Comparison of ENCODE assay signal across 9 mouse cellular contexts in the genomic region with DNA sequence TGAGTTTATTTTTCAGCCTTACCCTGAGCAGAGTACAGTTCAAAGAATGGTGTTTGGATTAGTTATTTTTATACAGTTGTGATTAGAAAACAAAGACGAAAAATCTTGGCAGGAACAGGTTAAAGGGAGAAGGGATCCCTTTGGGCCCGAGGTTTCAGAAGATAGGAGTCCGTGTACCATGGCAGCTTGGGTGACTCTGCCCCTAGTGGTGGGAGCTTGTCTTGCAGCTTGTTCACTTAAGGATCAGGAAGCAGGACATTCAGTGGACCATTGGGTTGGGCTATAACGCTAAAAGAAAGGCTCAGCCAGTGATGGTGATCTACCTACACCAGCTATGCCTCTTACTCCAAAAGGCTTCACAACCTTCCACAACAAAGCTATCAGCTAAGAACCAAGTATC. TPM values are rescaled to one million over a fixed set of nuclear protein-coding genes. Genes with fewer than 3 reads are reported as not detected.
DNase-seq lines count a peak whose midpoint lies in the region; ATAC-seq and TF ChIP-seq lines count a peak whose summit lies in the region.
"Had no signal": no experiment of that assay in that cellular context is flagged by ENCODE, and none has a peak within 500 bp of the region (broad histone marks: within the 10 kb centered on the region; RNA-seq: fewer than 3 reads in every experiment).

No protein-coding gene starts in this region.

- in situ Hi-C loops in CH12.LX (cut with MboI; ENCODE audit: low pct_ligation_motif_present, low pct_unique_long_range_greater_than_20kb, low sequenced_read_pairs): no loop called here
- in situ Hi-C loops in Patski (cut with MboI; ENCODE audit: low pct_unique_long_range_greater_than_20kb): no loop called here

- no peak overlapping the region for H3K9ac ChIP-seq in CH12.LX (ENCODE audit: insufficient read depth, low read depth)
- no peak overlapping the region for H3K9ac ChIP-seq in lung, postnatal 0 days (replicated peaks; ENCODE audit: low read depth)
- H3K9ac ChIP-seq: heart, embryonic 15.5 days had no signal

- H3K9me3 ChIP-seq in CH12.LX (replicated peaks; ENCODE audit: low read length): peaks cover 84% of the 10 kb centered on the region
- H3K9me3 ChIP-seq in lung, postnatal 0 days (ENCODE audit: low read length): no peaks in the 10 kb centered on the region
- H3K9me3 ChIP-seq: heart, embryonic 15.5 days had no signal

- no peaks in the 10 kb centered on the region for H3K79me2 ChIP-seq in CH12.LX (replicated peaks; ENCODE audit: control insufficient read depth, extremely low read depth, insufficient read depth, poor library complexity, severe bottlenecking)

- no peak for TF ChIP-seq EP300 in CH12.LX (IDR thresholded peaks at IDR 0.05; ENCODE audit: low read length)
- TF ChIP-seq EP300 in lung, postnatal 0 days (IDR thresholded peaks at IDR 0.05): no peak

- intact Hi-C loops in gastrocnemius, adult 2 months (cut with DNase I): loop anchor here (10.0 kb wide), 1 partner anchor 340 kb away; no protein-coding TSS in a partner anchor

- peak in 1 of 2 experiments; percentile 7; a peak in 1 of 4 replicates for TF ChIP-seq CTCF in CH12.LX (conservative IDR thresholded peaks at IDR 0.05 in 1 of 2, IDR thresholded peaks at IDR 0.05 in 1 of 2; ENCODE audit: low read depth in 2 of 2, low read length in 2 of 2)
- TF ChIP-seq CTCF in Patski (IDR thresholded peaks at IDR 0.05): peak; percentile 91
- TF ChIP-seq CTCF in gastrocnemius, adult 2 months (IDR thresholded peaks at IDR 0.05): peak; percentile 91
- TF ChIP-seq CTCF in lung, postnatal 0 days (IDR thresholded peaks at IDR 0.05): peak; percentile 92

- no peak for TF ChIP-seq POLR2A in CH12.LX (IDR thresholded peaks at IDR 0.05; ENCODE audit: low read depth, low read length)

- peak; percentile 49 for ATAC-seq in Patski
- ATAC-seq in lung, postnatal 0 days: peak; percentile 44; the same call in 1 of the 2 replicates

- TF ChIP-seq RAD21 in CH12.LX (IDR thresholded peaks at IDR 0.05; ENCODE audit: low read depth, low read length): no peak; the same call in 1 of the 2 replicates

- no peak overlapping the region for H3K4me3 ChIP-seq in CH12.LX (replicated peaks in 1 of 3; ENCODE audit: low read depth in 2 of 3, low read length in 2 of 3, poor library complexity in 1 of 3)
- H3K4me3 ChIP-seq in gastrocnemius, adult 2 months: no peak overlapping the region
- H3K4me3 ChIP-seq in lung, postnatal 0 days (ENCODE audit: low read depth, low read length): no peak overlapping the region
- H3K4me3 ChIP-seq: heart, embryonic 15.5 days had no signal

- CTCF ChIA-PET in Patski (lab: Charles Lee): interaction anchor here (1.0 to 3.4 kb wide), 4 partner anchors 10 to 163 kb away, joined by 3 to 12 read pairs (median 8); a partner anchor contains a TSS

- WGBS in lung, postnatal 0 days: 3% methylated on average over 4 of the region's 4 CpGs

- no peaks in the 10 kb centered on the region for H3K27me3 ChIP-seq in CH12.LX (replicated peaks)
- H3K27me3 ChIP-seq in Patski: no peaks in the 10 kb centered on the region
- H3K27me3 ChIP-seq in lung, postnatal 0 days (replicated peaks; ENCODE audit: insufficient read depth, low read length): no peaks in the 10 kb centered on the region
- H3K27me3 ChIP-seq: heart, embryonic 15.5 days had no signal

- H3K36me3 ChIP-seq in CH12.LX (replicated peaks in 1 of 2; ENCODE audit: control insufficient read depth in 1 of 2, insufficient read depth in 1 of 2, low read length in 1 of 2): no peaks in the 10 kb centered on the region
- H3K36me3 ChIP-seq in lung, postnatal 0 days (ENCODE audit: insufficient read depth, low read length): no peaks in the 10 kb centered on the region
- H3K36me3 ChIP-seq: heart, embryonic 15.5 days had no signal

- no peak overlapping the region for H3K27ac ChIP-seq in CH12.LX (ENCODE audit: insufficient read depth, low read depth)
- H3K27ac ChIP-seq in gastrocnemius, adult 2 months: no peak overlapping the region
- no peak overlapping the region for H3K27ac ChIP-seq in lung, postnatal 0 days (ENCODE audit: low read length)
- H3K27ac ChIP-seq: heart, embryonic 15.5 days had no signal

- dilution Hi-C loops in CH12.LX (cut with MboI; ENCODE audit: extremely low pct_ligation_motif_present, extremely low pct_unique_long_range_greater_than_20kb, low sequenced_read_pairs): no loop called here

- POLR2A ChIA-PET in Patski (lab: Charles Lee): interaction anchor here (0.6 kb wide), 1 partner anchor 1019 kb away, joined by 3 read pairs; no protein-coding TSS in a partner anchor

- DNase-seq in CH12.LX (ENCODE audit: extremely low read depth) (peak; percentile 1), Patski (ENCODE audit: low read depth, low spot score) (no peak)
- DNase-seq in cerebellum, adult 9-11 months: peak; percentile 28
- DNase-seq in gastrocnemius, adult 2 months: peak; percentile 81
- DNase-seq in layer of hippocampus, adult 11-12 months (ENCODE audit: low spot score): peak; percentile 84
- DNase-seq in lung, postnatal 0 days (ENCODE audit: low spot score): peak; percentile 62
- peak; percentile 87 for DNase-seq in right cerebral cortex, postnatal 4 days
- no peak for DNase-seq in spleen, adult 12 weeks (ENCODE audit: low spot score)

- H3K4me1 ChIP-seq in CH12.LX (ENCODE audit: control insufficient read depth in 1 of 2, insufficient read depth in 2 of 2): no peaks in the 10 kb centered on the region
- no peaks in the 10 kb centered on the region for H3K4me1 ChIP-seq in lung, postnatal 0 days (ENCODE audit: insufficient read depth, low read depth, low read length)

- H3K4me2 ChIP-seq in CH12.LX (ENCODE audit: insufficient read depth, low read depth, poor library complexity, severe bottlenecking): no peak overlapping the region
- no peak overlapping the region for H3K4me2 ChIP-seq in lung, postnatal 0 days (replicated peaks; ENCODE audit: low read depth, low read length)
- H3K4me2 ChIP-seq: heart, embryonic 15.5 days had no signal

TF ChIP-seq in CH12.LX, 34 proteins besides CTCF, POLR2A, EP300 and RAD21:
- TF ChIP-seq UBTF (IDR thresholded peaks at IDR 0.05; ENCODE audit: low read depth, low read length) (no peak), POLR2AphosphoS2 (IDR thresholded peaks at IDR 0.05; ENCODE audit: low read depth, low read length) (no peak), KAT2A (IDR thresholded peaks at IDR 0.05; ENCODE audit: insufficient replicate concordance, low read length) (no peak), TBP (conservative IDR thresholded peaks at IDR 0.05; ENCODE audit: low read depth, low read length) (no peak), SMC3 (IDR thresholded peaks at IDR 0.05; ENCODE audit: low read depth, low read length) (no peak), MAX (IDR thresholded peaks at IDR 0.05; ENCODE audit: low read length) (no peak), GABPA (IDR thresholded peaks at IDR 0.05; ENCODE audit: insufficient replicate concordance, low read depth, low read length) (no peak), MEF2A (IDR thresholded peaks at IDR 0.05; ENCODE audit: borderline replicate concordance, low read depth, low read length) (no peak), MXI1 (IDR thresholded peaks at IDR 0.05; ENCODE audit: low read depth, low read length) (no peak), CHD1 (IDR thresholded peaks at IDR 0.05; ENCODE audit: low read depth, low read length) (no peak), ZC3H11A (IDR thresholded peaks at IDR 0.05; ENCODE audit: low read depth, low read length) (no peak)
TF ChIP-seq in CH12.LX: peak in this region for 0.

RNA-seq across cellular contexts. Expression of a gene that starts 8.8 kb away (rescaled TPM):
- total RNA-seq in CH12.LX (2012; rRNA removed): not detected in 2 replicates
- total RNA-seq in CH12.LX (2014; rRNA removed): not detected in 2 replicates
- polyA plus RNA-seq in CH12.LX (2012; ENCODE audit: insufficient read length, low read depth): not detected in 2 replicates
- polyA plus RNA-seq in Patski (2021): 62.2 TPM
- total RNA-seq in gastrocnemius, adult 2 months (2021): 100 to 1,000 TPM in 1 of 2 experiments, 10 to 100 TPM in 1; 88.3 to 104 TPM
- polyA plus RNA-seq in lung, postnatal 0 days (2015; fragmentation: Nextera tagmentation; extraction: Ambion mirVana): 8.6 and 9.6 TPM in 2 replicates

Comparison
In these comparisons a context has a peak if more than half of its experiments do, and no peak if none do; other contexts are left out.
1. DNase-seq: peak in CH12.LX (single experiment), cerebellum, adult 9-11 months (single experiment), gastrocnemius, adult 2 months (single experiment), layer of hippocampus, adult 11-12 months (single experiment), lung, postnatal 0 days (single experiment) and right cerebral cortex, postnatal 4 days (single experiment); none in Patski (single experiment) and spleen, adult 12 weeks (single experiment).